Mouse (Mus musculus) adrenal gland, adult 18-20 months (tissue): ENCODE data around the gene Apol6. TPM values are rescaled to one million over a fixed set of nuclear protein-coding genes. Genes with fewer than 3 reads are reported as not detected.

ENCODE experiments used
- DNase-seq, 2 experiments: peaks; one replicate each; pipeline ENCODE4 v3.0.0; 2021 to 2022; ENCODE audit warnings: low spot score in 2 of 2
- total RNA-seq, 2 experiments: library from RNA; stranded (reverse); gene quantifications; 1 replicate in 1 of 2; 2 replicates in 1 of 2; pipeline ENCODE4 v1.2.3; 2021

Apol6 gene
- total RNA-seq, 2 experiments from 2014 or later, result 11.1 to 65.3 TPM

- DNase-seq, result no peak
Measured at GRCm38 (mm10) chr15:77066233-77066632, 21.7 kb downstream of the Apol6 start.

- no peak for DNase-seq
Measured at GRCm38 (mm10) chr15:77068439-77068861, 23.9 kb downstream of the Apol6 start.

- DNase-seq, result no peak
Measured at GRCm38 (mm10) chr15:77069019-77069418, 24.5 kb downstream of the Apol6 start.

GRCm38 (mm10) chr15:77070745-77071268 is 26.3 kb downstream of the Apol6 start:
- DNase-seq, result no peak

- DNase-seq, result no peak
Measured at GRCm38 (mm10) chr15:77071501-77071900, 27.0 kb downstream of the Apol6 start.

GRCm38 (mm10) chr15:77072556-77073163 is 28.1 kb downstream of the Apol6 start:
- no peak for DNase-seq

- no peak for DNase-seq
Measured at GRCm38 (mm10) chr15:77076523-77076922, 32.0 kb downstream of the Apol6 start.

- no peak for DNase-seq
Measured at GRCm38 (mm10) chr15:77077906-77078305, 33.4 kb downstream of the Apol6 start.

GRCm38 (mm10) chr15:77078786-77079185 is 34.3 kb downstream of the Apol6 start:
- no peak for DNase-seq

- DNase-seq, result no peak
Measured at GRCm38 (mm10) chr15:77079256-77079822, 34.8 kb downstream of the Apol6 start.

- DNase-seq, result no peak
Measured at GRCm38 (mm10) chr15:77079890-77080361, 35.4 kb downstream of the Apol6 start.

GRCm38 (mm10) chr15:77080684-77081254 is 36.2 kb downstream of the Apol6 start:
- no peak for DNase-seq

GRCm38 (mm10) chr15:77081454-77081853 is 36.9 kb downstream of the Apol6 start:
- peak in 1 of 2 experiments; percentile 43 for DNase-seq

- DNase-seq, result peak; percentile 56 to 78
Measured at GRCm38 (mm10) chr15:77085818-77086217, 41.3 kb downstream of the Apol6 start.

- no peak for DNase-seq
Measured at GRCm38 (mm10) chr15:77086488-77086887, 42.0 kb downstream of the Apol6 start.

GRCm38 (mm10) chr15:77089249-77089648 is 44.7 kb downstream of the Apol6 start:
- no peak for DNase-seq

GRCm38 (mm10) chr15:77090531-77090930 is 46.0 kb downstream of the Apol6 start:
- DNase-seq, result no peak

GRCm38 (mm10) chr15:77091394-77091793 is 46.9 kb downstream of the Apol6 start:
- DNase-seq, result no peak

GRCm38 (mm10) chr15:77094431-77094830 is 49.9 kb downstream of the Apol6 start:
- no peak for DNase-seq

- no peak for DNase-seq
Measured at GRCm38 (mm10) chr15:77095216-77095615, 50.7 kb downstream of the Apol6 start.

- no peak for DNase-seq
Measured at GRCm38 (mm10) chr15:77097358-77097757, 52.8 kb downstream of the Apol6 start.

- no peak for DNase-seq
Measured at GRCm38 (mm10) chr15:77099756-77100155, 55.2 kb downstream of the Apol6 start.
